27 mouse cellular contexts compared by ENCODE assay signal in genomic region chr6:146747057-146747456, GRCm38 (mm10). TPM values are rescaled to one million over a fixed set of nuclear protein-coding genes. Genes with fewer than 3 reads are reported as not detected.
A peak's percentile ranks its signal among the peaks of the same experiment; 100 is the strongest.
DNase-seq lines count a peak whose midpoint lies in the region; ATAC-seq and TF ChIP-seq lines count a peak whose summit lies in the region.
"Had no signal": no experiment of that assay in that cellular context is flagged by ENCODE, and none has a peak within 500 bp of the region (broad histone marks: within the 10 kb centered on the region; RNA-seq: fewer than 3 reads in every experiment).

No protein-coding gene starts in this region.

- no peaks in the 10 kb centered on the region for H3K9me3 ChIP-seq in limb, embryonic 13.5 days
- H3K9me3 ChIP-seq in limb, embryonic 10.5 days (replicated peaks), result no peaks in the 10 kb centered on the region
- H3K9me3 ChIP-seq in stomach, postnatal 0 days (ENCODE audit: control insufficient read depth, low read length), result no peaks in the 10 kb centered on the region
- H3K9me3 ChIP-seq: forebrain, embryonic 15.5 days; limb, embryonic 12.5 days; liver, embryonic 13.5 days; megakaryocyte, embryonic 14.5 days; midbrain, embryonic 13.5 days; neural tube, embryonic 13.5 days had no signal

- no peak for TF ChIP-seq CTCF in gastrocnemius, adult 2 months (IDR thresholded peaks at IDR 0.05)
- TF ChIP-seq CTCF in stomach, postnatal 0 days (IDR thresholded peaks at IDR 0.05; ENCODE audit: low read depth), result no peak

- no peak overlapping the region for H3K4me2 ChIP-seq in limb, embryonic 13.5 days (replicated peaks)
- H3K4me2 ChIP-seq in stomach, postnatal 0 days (replicated peaks; ENCODE audit: low read depth), result no peak overlapping the region
- H3K4me2 ChIP-seq: forebrain, embryonic 15.5 days; limb, embryonic 12.5 days; liver, embryonic 13.5 days; midbrain, embryonic 13.5 days; neural tube, embryonic 13.5 days had no signal

- H3K27me3 ChIP-seq in limb, embryonic 13.5 days, result no peaks in the 10 kb centered on the region
- no peaks in the 10 kb centered on the region for H3K27me3 ChIP-seq in limb, embryonic 10.5 days (ENCODE audit: low read depth, poor library complexity, severe bottlenecking)
- H3K27me3 ChIP-seq in stomach, postnatal 0 days (ENCODE audit: control insufficient read depth, insufficient read depth, low read length), result no peaks in the 10 kb centered on the region
- H3K27me3 ChIP-seq: forebrain, embryonic 15.5 days; limb, embryonic 12.5 days; liver, embryonic 13.5 days; megakaryocyte, embryonic 14.5 days; midbrain, embryonic 13.5 days; neural tube, embryonic 13.5 days; Patski had no signal

- H3K4me1 ChIP-seq in limb, embryonic 13.5 days, result peaks cover 17% of the 10 kb centered on the region
- peaks cover 7% of the 10 kb centered on the region for H3K4me1 ChIP-seq in limb, embryonic 10.5 days
- 0 out of 2 replicates have a peak, but pooled peaks cover 3% of the 10 kb centered on the region for H3K4me1 ChIP-seq in stomach, postnatal 0 days (replicated peaks; ENCODE audit: control insufficient read depth, insufficient read depth)
- H3K4me1 ChIP-seq: forebrain, embryonic 15.5 days; midbrain, embryonic 13.5 days; neural tube, embryonic 13.5 days had no signal

- intact Hi-C loops in gastrocnemius, adult 2 months (cut with DNase I), result no loop called here
- intact Hi-C loops in gastrocnemius, postnatal 36 days (cut with DNase I), result no loop called here

- peak overlapping the region; percentile 64 for H3K27ac ChIP-seq in gastrocnemius, adult 2 months
- peak overlapping the region; percentile 55; the same call in 1 of the 2 replicates for H3K27ac ChIP-seq in limb, embryonic 13.5 days
- H3K27ac ChIP-seq in limb, embryonic 10.5 days, result no peak overlapping the region
- peak overlapping the region; percentile 70 for H3K27ac ChIP-seq in stomach, postnatal 0 days (replicated peaks)
- H3K27ac ChIP-seq: forebrain, embryonic 15.5 days; limb, embryonic 12.5 days; liver, embryonic 13.5 days; midbrain, embryonic 13.5 days; neural tube, embryonic 13.5 days had no signal

- DNase-seq in gastrocnemius, adult 2 months, result no peak
- DNase-seq in gastrocnemius, postnatal 36 days, result no peak
- no peak for DNase-seq in limb, embryonic 10.5 days (ENCODE audit: low spot score)
- peak; percentile 85 for DNase-seq in large intestine, adult 2 months (ENCODE audit: low read depth, low spot score)
- peak; percentile 28 for DNase-seq in stomach, postnatal 0 days (ENCODE audit: low spot score)
- DNase-seq in cerebellum, postnatal 25 days, result no peak
- no peak for DNase-seq in B cell, adult 2 months
- DNase-seq: adrenal gland, postnatal 14 days; cerebellum, adult 11-12 months; cerebellum, adult 9-11 months; heart, postnatal 10 days; kidney, adult 2 months; kidney, postnatal 4 days; layer of hippocampus, adult 9-11 months; liver, embryonic 13.5 days; lung, adult 18-20 months; lung, postnatal 4 days; thymus, postnatal 25 days had no signal

- no peaks in the 10 kb centered on the region for H3K36me3 ChIP-seq in limb, embryonic 13.5 days
- H3K36me3 ChIP-seq in limb, embryonic 10.5 days, result no peaks in the 10 kb centered on the region
- H3K36me3 ChIP-seq in stomach, postnatal 0 days (ENCODE audit: control insufficient read depth, insufficient read depth, low read length), result no peaks in the 10 kb centered on the region
- H3K36me3 ChIP-seq: forebrain, embryonic 15.5 days; limb, embryonic 12.5 days; liver, embryonic 13.5 days; midbrain, embryonic 13.5 days; neural tube, embryonic 13.5 days had no signal

- H3K4me3 ChIP-seq in gastrocnemius, adult 2 months, result no peak overlapping the region
- no peak overlapping the region for H3K4me3 ChIP-seq in limb, embryonic 13.5 days
- no peak overlapping the region for H3K4me3 ChIP-seq in limb, embryonic 10.5 days
- H3K4me3 ChIP-seq in stomach, postnatal 0 days (ENCODE audit: low read depth, low read length), result no peak overlapping the region
- H3K4me3 ChIP-seq: forebrain, embryonic 15.5 days; limb, embryonic 12.5 days; liver, embryonic 13.5 days; megakaryocyte, embryonic 14.5 days; midbrain, embryonic 13.5 days; neural tube, embryonic 13.5 days had no signal

- ATAC-seq in limb, embryonic 13.5 days (ENCODE audit: low FRiP score, low read depth), result no peak
- peak; percentile 80 for ATAC-seq in stomach, postnatal 0 days (ENCODE audit: low FRiP score, low TSS enrichment)
- ATAC-seq: forebrain, embryonic 15.5 days; hindbrain, embryonic 16.5 days; lung, postnatal 0 days; midbrain, embryonic 13.5 days; Patski had no signal

- no peak overlapping the region for H3K9ac ChIP-seq in limb, embryonic 13.5 days
- H3K9ac ChIP-seq in stomach, postnatal 0 days (ENCODE audit: low read length), result no peak overlapping the region
- H3K9ac ChIP-seq: forebrain, embryonic 15.5 days; limb, embryonic 12.5 days; liver, embryonic 13.5 days; midbrain, embryonic 13.5 days; neural tube, embryonic 13.5 days had no signal

- TF ChIP-seq EP300 in stomach, postnatal 0 days (optimal IDR thresholded peaks at IDR 0.05), result no peak

RNA-seq across cellular contexts. Expression of gene Stk38l, which starts 22.3 kb away (rescaled TPM):
- total RNA-seq in gastrocnemius, adult 2 months (2021), result 10 to 100 TPM; 11.4 to 11.8 TPM
- 1 to 10 TPM; 7.7 to 8.5 TPM for total RNA-seq in gastrocnemius, postnatal 36 days (2021)
- polyA plus RNA-seq in limb, embryonic 13.5 days (2015; fragmentation: Nextera tagmentation; extraction: Ambion mirVana), result 23.0 TPM in 2 replicates
- polyA plus RNA-seq in limb, embryonic 10.5 days (2016; fragmentation: Nextera tagmentation; extraction: Ambion mirVana), result 20.0 and 24.6 TPM in 2 replicates
- 4.6 and 4.8 TPM in 2 replicates for polyA plus RNA-seq in large intestine, adult 2 months (2012; rRNA removed)
- 16.9 and 17.3 TPM in 2 replicates for polyA plus RNA-seq in stomach, postnatal 0 days (2015; fragmentation: Nextera tagmentation; extraction: Ambion mirVana)

RNA-seq across cellular contexts. Expression of gene Arntl2, which starts 48.8 kb away (rescaled TPM):
- total RNA-seq in gastrocnemius, adult 2 months (2021), result under 1 TPM; 0.50 to 0.99 TPM
- total RNA-seq in gastrocnemius, postnatal 36 days (2021), result 1 to 10 TPM in 1 of 2 experiments, under 1 TPM in 1; 0.39 to 1.3 TPM
- 7.3 and 10.2 TPM in 2 replicates for polyA plus RNA-seq in limb, embryonic 13.5 days (2015; fragmentation: Nextera tagmentation; extraction: Ambion mirVana)
- polyA plus RNA-seq in limb, embryonic 10.5 days (2016; fragmentation: Nextera tagmentation; extraction: Ambion mirVana), result 1.8 and 4.6 TPM in 2 replicates
- 0.48 and 2.6 TPM in 2 replicates for polyA plus RNA-seq in large intestine, adult 2 months (2012; rRNA removed)
- polyA plus RNA-seq in stomach, postnatal 0 days (2015; fragmentation: Nextera tagmentation; extraction: Ambion mirVana), result 3.8 and 4.7 TPM in 2 replicates

Comparison
In these comparisons a context has a peak if more than half of its experiments do, and no peak if none do; other contexts are left out.
1. DNase-seq: peak in large intestine, adult 2 months (single experiment) and stomach, postnatal 0 days (single experiment); none in gastrocnemius, adult 2 months (single experiment), gastrocnemius, postnatal 36 days (0 of 2), limb, embryonic 10.5 days (single experiment), cerebellum, postnatal 25 days (0 of 2) and B cell, adult 2 months (0 of 2).